Mouse (Mus musculus): Measurements from ENCODE around the gene Ttc7. TPM values are rescaled to one million over a fixed set of nuclear protein-coding genes. Genes with fewer than 3 reads are reported as not detected.

Ttc7 gene
- polyA plus RNA-seq, 1 experiment from 2014 or later: 3.4 TPM

DNA sequence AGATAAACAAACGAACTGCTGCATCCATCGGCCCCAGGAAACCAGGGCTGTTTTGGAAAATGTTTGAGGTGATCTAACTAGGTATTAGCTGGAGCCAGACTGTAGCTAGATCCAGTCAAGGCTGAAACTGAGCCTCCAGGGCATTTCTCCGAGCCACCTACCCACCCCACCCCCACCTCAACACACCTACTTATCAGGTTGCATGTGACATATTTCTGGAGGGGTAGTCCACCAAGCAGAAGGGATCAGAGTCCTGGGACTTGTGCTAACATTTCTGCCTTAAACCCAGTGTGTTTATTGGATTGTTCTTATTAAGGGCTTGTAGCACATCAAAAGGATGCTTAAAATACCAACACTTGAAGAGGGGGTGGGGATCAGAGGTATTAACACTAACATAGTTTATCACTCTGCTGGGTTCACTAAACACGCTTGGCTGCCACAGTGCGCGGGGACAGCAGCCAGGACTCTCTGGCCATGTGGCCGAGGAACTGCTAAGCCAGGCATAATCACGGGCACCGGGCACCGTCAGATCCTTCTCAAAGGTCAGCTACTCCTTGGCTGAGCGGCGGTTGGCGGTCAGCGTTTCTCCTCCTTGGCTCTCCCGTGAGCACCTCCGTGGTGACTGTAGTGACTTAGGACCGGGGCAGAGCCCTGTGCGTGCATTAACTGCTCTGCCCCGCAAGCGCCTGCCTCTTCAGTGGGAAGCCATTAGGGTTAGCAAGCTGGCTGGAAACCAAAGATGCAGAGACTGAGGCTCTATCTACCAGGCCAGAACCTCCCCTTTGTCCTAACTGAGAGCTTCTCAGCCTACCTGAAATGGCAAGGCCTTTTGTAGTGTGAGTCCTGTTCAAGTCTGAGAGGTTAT, 68.8 kb downstream of the Ttc7 start:
- WGBS: 39% methylated on average over 20 of the region's 20 CpGs
- Histone ChIP-seq H3K4me3 (replicated peaks; ENCODE audit: low read length) (no peak overlapping the region), H3K9me3 (ENCODE audit: control insufficient read depth, low read length) (no peaks in the 10 kb centered on the region), H3K4me1 (replicated peaks; ENCODE audit: control insufficient read depth, insufficient read depth, low read length) (peaks cover 5% of the 10 kb centered on the region; the same call in 1 of the 2 replicates), H3K4me2 (ENCODE audit: low read length) (no peak overlapping the region), H3K27ac (ENCODE audit: low read length) (no peak overlapping the region), H3K9ac (replicated peaks; ENCODE audit: low read depth, low read length) (no peak overlapping the region), H3K36me3 (ENCODE audit: control insufficient read depth, insufficient read depth) (no peaks in the 10 kb centered on the region), H3K27me3 (replicated peaks; ENCODE audit: control insufficient read depth, insufficient read depth, low read length) (no peaks in the 10 kb centered on the region)
- ATAC-seq: no peak

DNA sequence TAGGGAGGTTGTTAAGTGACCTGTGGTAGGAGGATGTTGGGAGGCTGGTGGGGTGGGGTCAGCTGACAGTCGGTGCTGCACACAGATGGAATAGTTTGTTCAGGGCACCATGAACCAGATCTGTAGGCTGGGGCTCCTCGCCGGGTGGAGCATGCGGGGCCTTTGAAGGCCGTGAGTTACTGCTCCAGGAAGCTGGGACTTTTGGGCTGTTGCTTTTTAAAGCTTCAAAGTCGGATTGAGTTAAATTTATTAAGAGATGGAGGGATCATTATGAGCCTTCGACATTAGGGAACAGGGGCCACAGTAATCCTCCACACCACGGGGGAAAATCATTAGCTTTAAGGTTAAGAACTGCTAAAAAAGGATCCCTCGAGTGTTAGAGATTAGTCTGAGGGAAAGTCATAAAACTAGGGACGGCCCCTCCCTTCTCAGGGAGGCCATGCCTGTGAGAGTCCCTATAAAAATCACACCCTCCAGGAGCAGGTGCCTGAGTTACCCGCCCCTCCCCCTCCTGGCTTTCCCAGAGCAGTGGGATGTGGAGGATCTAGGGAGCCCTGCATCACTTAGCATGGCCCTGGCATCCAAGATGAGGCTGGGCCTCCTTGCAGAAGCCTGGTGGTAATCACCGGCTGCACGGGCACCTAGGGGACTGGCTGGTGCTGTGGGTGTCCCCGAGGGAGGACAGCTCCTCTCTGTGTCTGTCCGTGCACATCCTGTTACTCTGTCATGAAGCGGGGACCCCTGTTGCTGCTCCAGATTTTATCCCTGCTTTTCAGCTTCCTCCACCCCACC, 69.6 kb downstream of the Ttc7 start:
- WGBS: 40% methylated on average over 16 of the region's 16 CpGs
- no peak overlapping the region for H3K27ac ChIP-seq (ENCODE audit: low read length)
- H3K27me3 ChIP-seq (replicated peaks; ENCODE audit: control insufficient read depth, insufficient read depth, low read length): no peaks in the 10 kb centered on the region
- H3K9ac ChIP-seq (replicated peaks; ENCODE audit: low read depth, low read length): no peak overlapping the region
- H3K9me3 ChIP-seq (ENCODE audit: control insufficient read depth, low read length): no peaks in the 10 kb centered on the region
- H3K36me3 ChIP-seq (ENCODE audit: control insufficient read depth, insufficient read depth): no peaks in the 10 kb centered on the region
- peaks cover 5% of the 10 kb centered on the region; the same call in 1 of the 2 replicates for H3K4me1 ChIP-seq (replicated peaks; ENCODE audit: control insufficient read depth, insufficient read depth, low read length)
- H3K4me3 ChIP-seq (replicated peaks; ENCODE audit: low read length): no peak overlapping the region
- peak; percentile 16; the same call in 1 of the 2 replicates for ATAC-seq
- H3K4me2 ChIP-seq (ENCODE audit: low read length): no peak overlapping the region

DNA sequence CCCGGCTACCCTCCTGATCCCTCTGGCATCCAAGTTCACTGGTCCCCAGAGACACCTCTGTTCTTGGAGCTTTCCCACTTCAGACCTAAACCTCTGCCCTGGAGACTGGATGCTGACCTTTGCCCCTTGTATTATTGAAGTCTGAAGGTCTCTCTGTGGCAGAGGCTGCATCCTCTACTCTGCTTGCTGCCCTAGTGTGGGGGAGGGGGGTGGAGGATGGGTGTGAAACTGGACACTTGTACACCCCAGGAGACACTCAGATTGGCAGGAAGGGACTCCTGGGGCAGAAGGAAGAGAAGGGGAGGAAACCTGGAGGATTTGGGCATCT, 70.2 kb downstream of the Ttc7 start:
- ATAC-seq: no peak
- Histone ChIP-seq H3K9me3 (ENCODE audit: control insufficient read depth, low read length) (no peaks in the 10 kb centered on the region), H3K4me3 (replicated peaks; ENCODE audit: low read length) (no peak overlapping the region), H3K9ac (replicated peaks; ENCODE audit: low read depth, low read length) (no peak overlapping the region), H3K4me1 (replicated peaks; ENCODE audit: control insufficient read depth, insufficient read depth, low read length) (peaks cover 5% of the 10 kb centered on the region; the same call in 1 of the 2 replicates), H3K4me2 (ENCODE audit: low read length) (no peak overlapping the region), H3K27ac (ENCODE audit: low read length) (no peak overlapping the region), H3K36me3 (ENCODE audit: control insufficient read depth, insufficient read depth) (no peaks in the 10 kb centered on the region), H3K27me3 (replicated peaks; ENCODE audit: control insufficient read depth, insufficient read depth, low read length) (no peaks in the 10 kb centered on the region)
- 36% methylated on average over 1 of the region's 1 CpGs for WGBS

DNA sequence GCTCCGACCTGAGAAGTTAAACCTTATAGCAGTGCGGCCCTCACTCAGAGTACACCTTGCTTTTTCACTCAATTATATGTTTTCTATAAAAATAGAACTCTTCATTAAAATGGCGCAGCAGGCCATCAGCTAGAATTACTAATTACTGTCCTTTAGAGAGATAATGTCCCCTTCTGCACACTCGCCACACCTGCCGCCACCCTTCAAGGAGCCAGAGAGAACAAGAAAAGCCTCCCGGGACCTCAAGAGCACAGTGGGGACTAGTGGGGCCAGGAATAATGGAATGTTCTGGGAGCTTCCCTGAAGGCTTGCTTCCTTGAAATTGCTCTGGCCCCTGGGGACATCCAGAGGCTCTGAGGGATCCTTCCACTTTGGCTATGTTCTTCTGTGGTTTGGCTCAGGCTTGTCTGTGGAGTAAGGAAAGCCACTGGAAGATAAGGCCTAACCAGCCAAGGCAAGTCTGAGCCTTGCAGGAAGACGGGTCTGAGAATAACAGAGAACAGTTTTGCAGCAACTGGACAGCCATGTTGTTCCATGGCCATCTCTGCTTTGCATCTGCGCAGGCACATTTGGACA, 71.1 kb downstream of the Ttc7 start:
- Histone ChIP-seq H3K4me1 (replicated peaks; ENCODE audit: control insufficient read depth, insufficient read depth, low read length) (peaks cover 5% of the 10 kb centered on the region; the same call in 1 of the 2 replicates), H3K27ac (ENCODE audit: low read length) (no peak overlapping the region), H3K9me3 (ENCODE audit: control insufficient read depth, low read length) (no peaks in the 10 kb centered on the region), H3K4me3 (replicated peaks; ENCODE audit: low read length) (no peak overlapping the region), H3K9ac (replicated peaks; ENCODE audit: low read depth, low read length) (no peak overlapping the region), H3K27me3 (replicated peaks; ENCODE audit: control insufficient read depth, insufficient read depth, low read length) (no peaks in the 10 kb centered on the region), H3K36me3 (ENCODE audit: control insufficient read depth, insufficient read depth) (no peaks in the 10 kb centered on the region), H3K4me2 (ENCODE audit: low read length) (no peak overlapping the region)
- ATAC-seq: no peak
- 80% methylated on average over 8 of the region's 8 CpGs for whole genome bisulfite sequencing

DNA sequence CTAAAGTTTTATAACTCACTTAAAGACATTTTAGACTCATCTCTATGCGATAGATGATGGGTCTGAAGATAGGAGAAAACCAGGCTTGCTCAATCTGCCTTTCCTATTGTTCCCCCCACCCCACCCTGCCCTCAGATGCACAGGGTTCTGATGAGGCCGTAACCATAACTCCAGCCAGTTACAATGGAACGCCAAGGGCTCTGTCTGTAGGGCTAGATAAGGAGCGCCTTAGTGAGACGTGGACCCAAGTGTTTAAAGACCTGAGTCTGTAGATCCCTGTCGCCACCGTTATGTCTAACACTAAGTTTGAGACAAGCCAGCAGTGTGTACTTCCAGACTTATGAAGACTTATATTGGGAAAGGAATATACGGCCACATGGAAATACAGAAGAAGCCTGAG, 72.8 kb downstream of the Ttc7 start:
- Histone ChIP-seq H3K9ac (replicated peaks; ENCODE audit: low read depth, low read length) (no peak overlapping the region), H3K4me3 (replicated peaks; ENCODE audit: low read length) (no peak overlapping the region), H3K27me3 (replicated peaks; ENCODE audit: control insufficient read depth, insufficient read depth, low read length) (no peaks in the 10 kb centered on the region), H3K4me2 (ENCODE audit: low read length) (no peak overlapping the region), H3K4me1 (replicated peaks; ENCODE audit: control insufficient read depth, insufficient read depth, low read length) (peaks cover 5% of the 10 kb centered on the region; the same call in 1 of the 2 replicates), H3K36me3 (ENCODE audit: control insufficient read depth, insufficient read depth) (no peaks in the 10 kb centered on the region), H3K9me3 (ENCODE audit: control insufficient read depth, low read length) (no peaks in the 10 kb centered on the region), H3K27ac (ENCODE audit: low read length) (no peak overlapping the region)
- 96% methylated on average over 8 of the region's 8 CpGs for WGBS
- ATAC-seq: no peak

DNA sequence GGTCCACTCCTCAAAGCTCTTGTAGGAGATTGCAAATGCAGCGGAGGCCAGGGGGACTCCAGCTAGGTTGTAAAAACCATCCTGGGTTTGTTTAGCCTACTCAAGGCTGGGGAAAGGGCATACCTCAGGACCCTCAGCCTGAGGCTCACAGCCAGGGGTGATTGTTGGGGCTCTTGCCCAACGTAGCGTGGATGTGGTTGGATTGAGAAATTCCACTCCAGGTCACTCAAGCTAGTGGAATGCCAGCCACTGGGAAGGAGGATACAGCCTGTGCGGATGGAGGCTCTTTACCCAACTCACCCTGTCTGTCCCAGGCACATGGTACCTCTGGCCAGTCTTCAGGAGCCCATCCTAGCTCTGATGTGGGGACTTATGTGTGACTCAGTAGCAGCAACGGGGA, 73.6 kb downstream of the Ttc7 start:
- Histone ChIP-seq H3K4me3 (replicated peaks; ENCODE audit: low read length) (no peak overlapping the region), H3K4me1 (replicated peaks; ENCODE audit: control insufficient read depth, insufficient read depth, low read length) (peaks cover 10% of the 10 kb centered on the region), H3K27ac (ENCODE audit: low read length) (no peak overlapping the region), H3K9ac (replicated peaks; ENCODE audit: low read depth, low read length) (no peak overlapping the region), H3K36me3 (ENCODE audit: control insufficient read depth, insufficient read depth) (no peaks in the 10 kb centered on the region), H3K27me3 (replicated peaks; ENCODE audit: control insufficient read depth, insufficient read depth, low read length) (no peaks in the 10 kb centered on the region), H3K9me3 (ENCODE audit: control insufficient read depth, low read length) (no peaks in the 10 kb centered on the region), H3K4me2 (ENCODE audit: low read length) (no peak overlapping the region)
- 98% methylated on average over 5 of the region's 5 CpGs for WGBS
- ATAC-seq: no peak

GRCm38 (mm10) chr17:87357506-87357905, 74.8 kb downstream of the Ttc7 start:
- H3K27me3 ChIP-seq (replicated peaks; ENCODE audit: control insufficient read depth, insufficient read depth, low read length): no peaks in the 10 kb centered on the region
- H3K4me2 ChIP-seq (ENCODE audit: low read length): no peak overlapping the region
- no peak for ATAC-seq
- no peak overlapping the region for H3K27ac ChIP-seq (ENCODE audit: low read length)
- H3K4me1 ChIP-seq (replicated peaks; ENCODE audit: control insufficient read depth, insufficient read depth, low read length): peaks cover 9% of the 10 kb centered on the region
- no peak overlapping the region for H3K9ac ChIP-seq (replicated peaks; ENCODE audit: low read depth, low read length)
- 78% methylated on average over 9 of the region's 9 CpGs for WGBS
- H3K36me3 ChIP-seq (ENCODE audit: control insufficient read depth, insufficient read depth): no peaks in the 10 kb centered on the region
- no peaks in the 10 kb centered on the region for H3K9me3 ChIP-seq (ENCODE audit: control insufficient read depth, low read length)
- H3K4me3 ChIP-seq (replicated peaks; ENCODE audit: low read length): no peak overlapping the region

- H3K9ac ChIP-seq (replicated peaks; ENCODE audit: low read depth, low read length): no peak overlapping the region
- no peak overlapping the region for H3K4me3 ChIP-seq (replicated peaks; ENCODE audit: low read length)
- no peaks in the 10 kb centered on the region for H3K27me3 ChIP-seq (replicated peaks; ENCODE audit: control insufficient read depth, insufficient read depth, low read length)
- no peaks in the 10 kb centered on the region for H3K9me3 ChIP-seq (ENCODE audit: control insufficient read depth, low read length)
- H3K27ac ChIP-seq (ENCODE audit: low read length): peak overlapping the region; percentile 28; the same call in 1 of the 2 replicates
- H3K4me2 ChIP-seq (ENCODE audit: low read length): no peak overlapping the region
- H3K4me1 ChIP-seq (replicated peaks; ENCODE audit: control insufficient read depth, insufficient read depth, low read length): peaks cover 8% of the 10 kb centered on the region; the same call in 1 of the 2 replicates
- ATAC-seq: no peak
- WGBS: 30% methylated on average over 3 of the region's 3 CpGs
- no peaks in the 10 kb centered on the region for H3K36me3 ChIP-seq (ENCODE audit: control insufficient read depth, insufficient read depth)
Observed at GRCm38 (mm10) chr17:87361132-87361531, 78.4 kb downstream of the Ttc7 start.

DNA sequence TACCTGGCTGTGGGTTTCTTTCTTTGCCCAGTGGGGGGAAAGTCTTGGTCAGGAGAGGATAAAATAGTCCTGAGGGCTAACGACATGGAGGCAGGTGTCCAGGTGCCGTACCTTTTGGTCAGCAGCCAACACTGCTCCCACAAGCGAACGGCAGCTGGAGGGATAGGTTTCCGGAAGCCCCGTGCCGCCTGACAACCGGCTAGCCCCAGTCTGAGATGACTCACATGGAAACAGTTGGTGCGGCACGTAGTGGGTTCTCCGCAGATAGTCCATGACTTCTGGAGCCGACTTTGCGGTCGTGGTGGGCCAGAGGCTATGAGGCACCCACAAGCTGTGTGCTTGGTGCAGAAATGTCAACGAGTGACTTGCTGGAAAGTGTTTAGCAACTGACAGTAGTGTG, 81.4 kb downstream of the Ttc7 start:
- Histone ChIP-seq H3K4me2 (ENCODE audit: low read length) (no peak overlapping the region), H3K4me1 (replicated peaks; ENCODE audit: control insufficient read depth, insufficient read depth, low read length) (peaks cover 22% of the 10 kb centered on the region), H3K27me3 (replicated peaks; ENCODE audit: control insufficient read depth, insufficient read depth, low read length) (no peaks in the 10 kb centered on the region), H3K27ac (ENCODE audit: low read length) (no peak overlapping the region), H3K9me3 (ENCODE audit: control insufficient read depth, low read length) (no peaks in the 10 kb centered on the region), H3K36me3 (ENCODE audit: control insufficient read depth, insufficient read depth) (no peaks in the 10 kb centered on the region), H3K4me3 (replicated peaks; ENCODE audit: low read length) (no peak overlapping the region), H3K9ac (replicated peaks; ENCODE audit: low read depth, low read length) (no peak overlapping the region)
- WGBS: 93% methylated on average over 15 of the region's 15 CpGs
- no peak for ATAC-seq

Measured in forebrain, embryonic 16.5 days (tissue).